ENCODE assay signal across 9 mouse cellular contexts in genomic region chr4:85096682-85097081, GRCm38 (mm10).
A peak's percentile ranks its signal among the peaks of the same experiment; 100 is the strongest.
DNase-seq lines count a peak whose midpoint lies in the region; ATAC-seq and TF ChIP-seq lines count a peak whose summit lies in the region.
"Had no signal": no experiment of that assay in that cellular context is flagged by ENCODE, and none has a peak within 500 bp of the region (broad histone marks: within the 10 kb centered on the region; RNA-seq: fewer than 3 reads in every experiment).

No protein-coding gene starts in this region.

- H3K36me3 ChIP-seq in intestine, embryonic 14.5 days (ENCODE audit: control insufficient read depth, insufficient read depth, low read length): 0 out of 2 replicates have a peak, but pooled peaks cover 4% of the 10 kb centered on the region
- H3K36me3 ChIP-seq in intestine, embryonic 16.5 days (ENCODE audit: control insufficient read depth, insufficient read depth, low read length): no peaks in the 10 kb centered on the region
- no peaks in the 10 kb centered on the region for H3K36me3 ChIP-seq in midbrain, embryonic 10.5 days

- no peak overlapping the region for H3K27ac ChIP-seq in intestine, embryonic 14.5 days (ENCODE audit: low read depth)
- H3K27ac ChIP-seq in intestine, embryonic 16.5 days (ENCODE audit: low read length): no peak overlapping the region
- no peak overlapping the region for H3K27ac ChIP-seq in layer of hippocampus, adult 2 months
- no peak overlapping the region for H3K27ac ChIP-seq in midbrain, embryonic 10.5 days (replicated peaks)
- H3K27ac ChIP-seq: embryonic facial prominence, embryonic 12.5 days had no signal

- 13% methylated on average over 7 of the region's 7 CpGs for WGBS in intestine, embryonic 14.5 days
- 14% methylated on average over 7 of the region's 7 CpGs for WGBS in intestine, embryonic 16.5 days
- 13% methylated on average over 7 of the region's 7 CpGs for WGBS in midbrain, embryonic 10.5 days

- no peak overlapping the region for H3K4me3 ChIP-seq in intestine, embryonic 14.5 days (ENCODE audit: low read depth, low read length)
- no peak overlapping the region for H3K4me3 ChIP-seq in intestine, embryonic 16.5 days (ENCODE audit: low read length)
- H3K4me3 ChIP-seq in layer of hippocampus, adult 2 months: no peak overlapping the region
- no peak overlapping the region for H3K4me3 ChIP-seq in midbrain, embryonic 10.5 days
- H3K4me3 ChIP-seq: embryonic facial prominence, embryonic 12.5 days had no signal

- H3K9ac ChIP-seq in intestine, embryonic 14.5 days (ENCODE audit: low read length): no peak overlapping the region
- H3K9ac ChIP-seq in intestine, embryonic 16.5 days (ENCODE audit: low read depth, low read length): no peak overlapping the region
- H3K9ac ChIP-seq: embryonic facial prominence, embryonic 12.5 days had no signal

- ATAC-seq in intestine, embryonic 14.5 days (replicated peaks; ENCODE audit: low FRiP score, low TSS enrichment, low read depth): no peak
- ATAC-seq in intestine, embryonic 16.5 days: no peak
- ATAC-seq in granulocyte monocyte progenitor cell, adult 5-6 weeks (replicated peaks; ENCODE audit: poor library complexity, severe bottlenecking): peak; percentile 85

- TF ChIP-seq CTCF in layer of hippocampus, adult 2 months (conservative IDR thresholded peaks at IDR 0.05): peak; percentile 99

- H3K4me2 ChIP-seq in intestine, embryonic 14.5 days (ENCODE audit: low read length): no peak overlapping the region
- H3K4me2 ChIP-seq in intestine, embryonic 16.5 days (ENCODE audit: low read depth, low read length): no peak overlapping the region
- H3K4me2 ChIP-seq: embryonic facial prominence, embryonic 12.5 days had no signal

- peak; percentile 78 for DNase-seq in intestine, embryonic 14.5 days (ENCODE audit: low spot score)
- peak; percentile 20 for DNase-seq in T-cell, adult 2 months (ENCODE audit: low spot score)
- DNase-seq in cerebellum, postnatal 25 days: peak; percentile 59 to 80
- peak in 1 of 2 experiments; percentile 61 for DNase-seq in layer of hippocampus, adult 2 months (ENCODE audit: low spot score in 2 of 2)
- DNase-seq in midbrain, embryonic 10.5 days (ENCODE audit: low spot score): peak; percentile 61
- peak; percentile 18 to 73 for DNase-seq in spleen, postnatal 4 days (ENCODE audit: low spot score in 2 of 2)

- no peaks in the 10 kb centered on the region for H3K9me3 ChIP-seq in intestine, embryonic 14.5 days (ENCODE audit: control insufficient read depth, low read length)
- no peaks in the 10 kb centered on the region for H3K9me3 ChIP-seq in intestine, embryonic 16.5 days (ENCODE audit: control insufficient read depth, low read length)
- no peaks in the 10 kb centered on the region for H3K9me3 ChIP-seq in midbrain, embryonic 10.5 days (replicated peaks)
- H3K9me3 ChIP-seq: embryonic facial prominence, embryonic 12.5 days had no signal

- H3K4me1 ChIP-seq in intestine, embryonic 14.5 days (replicated peaks; ENCODE audit: control insufficient read depth, insufficient read depth, low read length): no peaks in the 10 kb centered on the region
- H3K4me1 ChIP-seq in intestine, embryonic 16.5 days (ENCODE audit: control insufficient read depth, insufficient read depth, low read length): no peaks in the 10 kb centered on the region
- no peaks in the 10 kb centered on the region for H3K4me1 ChIP-seq in midbrain, embryonic 10.5 days
- H3K4me1 ChIP-seq: embryonic facial prominence, embryonic 12.5 days had no signal

- H3K27me3 ChIP-seq in intestine, embryonic 14.5 days (replicated peaks; ENCODE audit: control insufficient read depth, insufficient read depth, low read length): no peaks in the 10 kb centered on the region
- H3K27me3 ChIP-seq in intestine, embryonic 16.5 days (replicated peaks; ENCODE audit: control insufficient read depth, insufficient read depth, low read length): no peaks in the 10 kb centered on the region
- H3K27me3 ChIP-seq in midbrain, embryonic 10.5 days (ENCODE audit: low read depth, poor library complexity, severe bottlenecking): no peaks in the 10 kb centered on the region
- H3K27me3 ChIP-seq: embryonic facial prominence, embryonic 12.5 days had no signal
